Mouse (Mus musculus) ES-E14 (cell line): Measurements from ENCODE around the gene Ccdc85a.

Source experiments
- CHD2 ChIP-seq: IDR thresholded peaks from 2 replicates; pipeline ENCODE4 v1.6.1; 2014; ENCODE audit warnings: mild to moderate bottlenecking, low read depth, low read length, inconsistent platforms
- MAFK ChIP-seq: IDR thresholded peaks from 2 replicates; pipeline ENCODE4 v1.6.1; 2014; ENCODE audit warnings: mild to moderate bottlenecking, low read depth, low read length, inconsistent platforms; ENCODE audit not compliant: insufficient read depth
- ZC3H11A ChIP-seq: IDR thresholded peaks from 2 replicates; pipeline ENCODE4 v1.6.1; 2012; ENCODE audit warnings: low read depth, mild to moderate bottlenecking, inconsistent platforms, low read length, borderline replicate concordance
- ZNF384 ChIP-seq: IDR thresholded peaks from 2 replicates; pipeline ENCODE4 v1.6.1; 2012; ENCODE audit warnings: low read depth, low read length, inconsistent platforms

GRCm38 (mm10) chr11:28497034-28497433, 87.1 kb downstream of the Ccdc85a start:
- TF ChIP-seq ZNF384 (no peak), MAFK (no peak), ZC3H11A (no peak), CHD2 (no peak)
